Mouse (Mus musculus): ENCODE results near the gene Bmi1. TPM values are rescaled to one million over a fixed set of nuclear protein-coding genes. Genes with fewer than 3 reads are reported as not detected.

Bmi1 gene
- polyA plus RNA-seq, 1 experiment from 2014 or later = 27.6 TPM

GRCm38 (mm10) chr2:18734394-18735127 is 57.7 kb downstream of the Bmi1 start:
- Histone ChIP-seq H3K4me1 (no peaks in the 10 kb centered on the region), H3K9ac (no peak overlapping the region), H3K4me2 (no peak overlapping the region), H3K4me3 (no peak overlapping the region), H3K27ac (no peak overlapping the region), H3K9me3 (no peaks in the 10 kb centered on the region), H3K27me3 (no peaks in the 10 kb centered on the region), H3K36me3 (no peaks in the 10 kb centered on the region)
- ATAC-seq (ENCODE audit: insufficient number of reproducible peaks, insufficient read depth, low FRiP score, low TSS enrichment, low read depth) = no peak
- 33% methylated on average over 5 of the region's 5 CpGs for WGBS

Other genes starting within 250 kb of the Bmi1 start
- gene Commd3, start 4.6 kb upstream of the Bmi1 start, polyA plus RNA-seq (2015; fragmentation: Nextera tagmentation; extraction: Ambion mirVana) = 238 and 240 TPM in 2 replicates
- 0.11 TPM in 1 of 2 replicates, not detected in the other for gene Spag6, start 17.0 kb downstream of the Bmi1 start, polyA plus RNA-seq (2015; fragmentation: Nextera tagmentation; extraction: Ambion mirVana)

Measured in embryonic facial prominence, embryonic 13.5 days (tissue).